In genomic region chr3:11094804-11095203, GRCm38 (mm10) we compare ENCODE assay signal across 19 mouse cellular contexts.
DNase-seq lines count a peak whose midpoint lies in the region; TF ChIP-seq lines count a peak whose summit lies in the region.
"Had no signal": no experiment of that assay in that cellular context is flagged by ENCODE, and none has a peak within 500 bp of the region (broad histone marks: within the 10 kb centered on the region; RNA-seq: fewer than 3 reads in every experiment).

No protein-coding gene starts in this region.

- no peak for TF ChIP-seq RAD21 in CH12.LX (IDR thresholded peaks at IDR 0.05; ENCODE audit: low read depth, low read length)

- DNase-seq in 3T3-L1 (ENCODE audit: low read depth, low spot score) (peak; percentile 3), 416B (ENCODE audit: low read depth) (peak; percentile 27), CH12.LX (ENCODE audit: extremely low read depth) (no peak)
- DNase-seq in left cerebral cortex, adult 2 months (ENCODE audit: extremely low spot score in 1 of 2, low spot score in 2 of 2) = no peak
- DNase-seq in ovary, postnatal 10 days (ENCODE audit: low spot score) = no peak
- DNase-seq in left cerebral cortex, postnatal 4 days = no peak
- DNase-seq: adrenal gland, adult 8-10 months; adrenal gland, postnatal 10 days; adrenal gland, postnatal 14 days; adrenal gland, postnatal 25 days; B cell, adult 2 months; cerebellum, adult 11 months; cerebellum, adult 11-12 months; cerebellum, adult 18-20 months; cerebellum, adult 2 months; cerebellum, adult 8-10 months; cerebellum, adult 9-10 months had no signal

- TF ChIP-seq CTCF in CH12.LX (conservative IDR thresholded peaks at IDR 0.05 in 1 of 2, IDR thresholded peaks at IDR 0.05 in 1 of 2; ENCODE audit: low read depth in 2 of 2, low read length in 2 of 2) = no peak
- TF ChIP-seq CTCF in left cerebral cortex, adult 2 months (IDR thresholded peaks at IDR 0.05) = no peak

- peak; percentile 88 for TF ChIP-seq EP300 in CH12.LX (IDR thresholded peaks at IDR 0.05; ENCODE audit: low read length)

- no peak overlapping the region for H3K4me3 ChIP-seq in CH12.LX (replicated peaks in 1 of 3; ENCODE audit: low read depth in 2 of 3, low read length in 2 of 3, poor library complexity in 1 of 3)
- H3K4me3 ChIP-seq in left cerebral cortex, adult 2 months = no peak overlapping the region

- no peak overlapping the region for H3K27ac ChIP-seq in CH12.LX (ENCODE audit: insufficient read depth, low read depth)
- no peak overlapping the region for H3K27ac ChIP-seq in left cerebral cortex, adult 2 months

- H3K9ac ChIP-seq in CH12.LX (ENCODE audit: insufficient read depth, low read depth) = no peak overlapping the region

- in situ Hi-C loops in CH12.LX (cut with MboI; ENCODE audit: low pct_ligation_motif_present, low pct_unique_long_range_greater_than_20kb, low sequenced_read_pairs) = no loop called here

- TF ChIP-seq POLR2A in CH12.LX (IDR thresholded peaks at IDR 0.05; ENCODE audit: low read depth, low read length) = no peak

- peaks cover 22% of the 10 kb centered on the region for H3K9me3 ChIP-seq in CH12.LX (replicated peaks; ENCODE audit: low read length)
- H3K9me3 ChIP-seq: G1E had no signal

- H3K4me2 ChIP-seq in CH12.LX (ENCODE audit: insufficient read depth, low read depth, poor library complexity, severe bottlenecking) = no peak overlapping the region

- no peaks in the 10 kb centered on the region for H3K36me3 ChIP-seq in CH12.LX (replicated peaks in 1 of 2; ENCODE audit: control insufficient read depth in 1 of 2, insufficient read depth in 1 of 2, low read length in 1 of 2)
- H3K36me3 ChIP-seq: G1E had no signal

- no peaks in the 10 kb centered on the region for H3K27me3 ChIP-seq in CH12.LX (replicated peaks)
- H3K27me3 ChIP-seq: Patski had no signal

- dilution Hi-C loops in CH12.LX (cut with MboI; ENCODE audit: extremely low pct_ligation_motif_present, extremely low pct_unique_long_range_greater_than_20kb, low sequenced_read_pairs) = no loop called here

- intact Hi-C loops in left cerebral cortex, adult 2 months (cut with DNase I) = no loop called here
- intact Hi-C loops in left cerebral cortex, postnatal 4 days (cut with DNase I) = no loop called here

- H3K79me2 ChIP-seq in CH12.LX (replicated peaks; ENCODE audit: control insufficient read depth, extremely low read depth, insufficient read depth, poor library complexity, severe bottlenecking) = no peaks in the 10 kb centered on the region

- no peaks in the 10 kb centered on the region for H3K4me1 ChIP-seq in CH12.LX (ENCODE audit: control insufficient read depth in 1 of 2, insufficient read depth in 2 of 2)

TF ChIP-seq in CH12.LX, 34 proteins besides CTCF, POLR2A, EP300 and RAD21:
- TF ChIP-seq TBP (conservative IDR thresholded peaks at IDR 0.05; ENCODE audit: low read depth, low read length) = no peak
- no peak for TF ChIP-seq ZKSCAN1 (IDR thresholded peaks at IDR 0.05; ENCODE audit: borderline replicate concordance, low read depth, low read length)
- TF ChIP-seq NELFE (IDR thresholded peaks at IDR 0.05; ENCODE audit: low read depth, low read length) = no peak
- TF ChIP-seq MYC (IDR thresholded peaks at IDR 0.05; ENCODE audit: low read depth, low read length) = no peak
- no peak for TF ChIP-seq SMC3 (IDR thresholded peaks at IDR 0.05; ENCODE audit: low read depth, low read length)
- TF ChIP-seq ELF1 (IDR thresholded peaks at IDR 0.05; ENCODE audit: low read depth, low read length) = 0 out of 2 replicates have a peak, but pooled peaks have one; percentile 19
- TF ChIP-seq HCFC1 (IDR thresholded peaks at IDR 0.05; ENCODE audit: low read depth, low read length) = no peak
- TF ChIP-seq SIN3A (IDR thresholded peaks at IDR 0.05; ENCODE audit: low read length) = no peak
- TF ChIP-seq POLR2AphosphoS2 (IDR thresholded peaks at IDR 0.05; ENCODE audit: low read depth, low read length) = no peak
- no peak for TF ChIP-seq CHD1 (IDR thresholded peaks at IDR 0.05; ENCODE audit: low read depth, low read length)
- TF ChIP-seq MAZ (IDR thresholded peaks at IDR 0.05; ENCODE audit: low read depth, low read length) = no peak
- no peak for TF ChIP-seq UBTF (IDR thresholded peaks at IDR 0.05; ENCODE audit: low read depth, low read length)
- TF ChIP-seq JUN (IDR thresholded peaks at IDR 0.05; ENCODE audit: insufficient read depth, low read depth, low read length) = peak; percentile 40; the same call in 1 of the 2 replicates
- TF ChIP-seq PAX5 (IDR thresholded peaks at IDR 0.05; ENCODE audit: low read length) = no peak
- peak; percentile 70 for TF ChIP-seq IRF4 (IDR thresholded peaks at IDR 0.05; ENCODE audit: low read depth, low read length)
- no peak for TF ChIP-seq MXI1 (IDR thresholded peaks at IDR 0.05; ENCODE audit: low read depth, low read length)
- TF ChIP-seq ETS1 (conservative IDR thresholded peaks at IDR 0.05; ENCODE audit: low read depth, low read length) = no peak
- no peak for TF ChIP-seq MAFK (IDR thresholded peaks at IDR 0.05; ENCODE audit: insufficient replicate concordance, low read length)
- no peak for TF ChIP-seq ZC3H11A (IDR thresholded peaks at IDR 0.05; ENCODE audit: low read depth, low read length)
- no peak for TF ChIP-seq NRF1 (IDR thresholded peaks at IDR 0.05; ENCODE audit: low read depth, low read length)
- TF ChIP-seq JUND (conservative IDR thresholded peaks at IDR 0.05; ENCODE audit: low read depth, low read length) = no peak
- TF ChIP-seq MAX (IDR thresholded peaks at IDR 0.05; ENCODE audit: low read length) = no peak
- TF ChIP-seq BHLHE40 (IDR thresholded peaks at IDR 0.05; ENCODE audit: low read depth, low read length) = no peak; the same call in 1 of the 2 replicates
- TF ChIP-seq MEF2A (IDR thresholded peaks at IDR 0.05; ENCODE audit: borderline replicate concordance, low read depth, low read length) = peak; percentile 38; the same call in 1 of the 2 replicates
- TF ChIP-seq GABPA (IDR thresholded peaks at IDR 0.05; ENCODE audit: insufficient replicate concordance, low read depth, low read length) = no peak
- no peak for TF ChIP-seq RCOR1 (conservative IDR thresholded peaks at IDR 0.05; ENCODE audit: low read depth, low read length)
- no peak for TF ChIP-seq E2F4 (IDR thresholded peaks at IDR 0.05; ENCODE audit: insufficient replicate concordance, low read depth, low read length)
- no peak for TF ChIP-seq CHD2 (IDR thresholded peaks at IDR 0.05; ENCODE audit: low read length)
- TF ChIP-seq KAT2A (IDR thresholded peaks at IDR 0.05; ENCODE audit: insufficient replicate concordance, low read length) = no peak
- TF ChIP-seq USF1 (IDR thresholded peaks at IDR 0.05; ENCODE audit: low read depth, low read length) = no peak
- TF ChIP-seq TCF12 (IDR thresholded peaks at IDR 0.05; ENCODE audit: low read depth, low read length) = no peak
- no peak for TF ChIP-seq ZNF384 (IDR thresholded peaks at IDR 0.05; ENCODE audit: low read depth, low read length)
- TF ChIP-seq ZMIZ1 (IDR thresholded peaks at IDR 0.05; ENCODE audit: low read depth, low read length) = no peak

Comparison
In these comparisons a context has a peak if more than half of its experiments do, and no peak if none do; other contexts are left out.
1. DNase-seq: peak in 3T3-L1 (single experiment) and 416B (single experiment); none in CH12.LX (single experiment), left cerebral cortex, adult 2 months (0 of 2), ovary, postnatal 10 days (single experiment) and left cerebral cortex, postnatal 4 days (single experiment).